Mouse (Mus musculus) megakaryocyte, embryonic 14.5 days (primary cell): ENCODE data around the gene Spata46.

ENCODE experiments used
- FLI1 ChIP-seq: IDR thresholded peaks from 2 replicates; pipeline ENCODE4 v1.6.1; 2012; ENCODE audit warnings: low read length, inconsistent platforms, mixed read lengths
- GATA1 ChIP-seq: IDR thresholded peaks from 3 replicates; pipeline ENCODE4 v1.6.1; 2012; ENCODE audit warnings: mixed read lengths, low read length, inconsistent platforms, borderline replicate concordance

GRCm38 (mm10) chr1:170360183-170360915 lies 51.7 kb downstream of the Spata46 start:
- TF ChIP-seq GATA1 = no peak
- TF ChIP-seq FLI1 = no peak
